Mouse (Mus musculus) C2C12 (cell line): ENCODE measurements at regions not wholly inside any gene's neighbourhood (a gene's known extent, or its start where the extent isn't known, plus 50 kb on each side); places are given as distances from the start of the nearest gene placed in this dataset.
A peak's percentile ranks its signal among the peaks of the same experiment; 100 is the strongest.

ENCODE experiments used
- CTCF ChIP-seq: IDR thresholded peaks from one replicate; pipeline ENCODE4 v1.5.1; 2011; ENCODE audit not compliant: control insufficient read depth, insufficient read depth, insufficient read length
- MAX ChIP-seq: IDR thresholded peaks from one replicate; pipeline ENCODE4 v1.6.1; 2011; ENCODE audit warnings: mild to moderate bottlenecking, control low read depth

GRCm38 (mm10) chr9:104410211-104410610 is 72.7 kb upstream of the Acpp start:
- TF ChIP-seq CTCF = peak; percentile 6
- no peak for TF ChIP-seq MAX
